Mouse (Mus musculus) liver, adult 2 months (tissue): ENCODE measurements around the gene Polr3h.

ENCODE experiments used
- CTCF ChIP-seq: fragments of 200-500 bp; IDR thresholded peaks from 2 replicates; pipeline ENCODE4 v1.5.1; 2011; ENCODE audit warnings: low read depth, low read length, control low read depth
- POLR2A ChIP-seq: fragments of 200-500 bp; IDR thresholded peaks from 2 replicates; pipeline ENCODE4 v1.6.1; 2011; ENCODE audit warnings: low read length, control low read depth; ENCODE audit not compliant: insufficient read depth; ENCODE audit errors: extremely low read depth

DNA sequence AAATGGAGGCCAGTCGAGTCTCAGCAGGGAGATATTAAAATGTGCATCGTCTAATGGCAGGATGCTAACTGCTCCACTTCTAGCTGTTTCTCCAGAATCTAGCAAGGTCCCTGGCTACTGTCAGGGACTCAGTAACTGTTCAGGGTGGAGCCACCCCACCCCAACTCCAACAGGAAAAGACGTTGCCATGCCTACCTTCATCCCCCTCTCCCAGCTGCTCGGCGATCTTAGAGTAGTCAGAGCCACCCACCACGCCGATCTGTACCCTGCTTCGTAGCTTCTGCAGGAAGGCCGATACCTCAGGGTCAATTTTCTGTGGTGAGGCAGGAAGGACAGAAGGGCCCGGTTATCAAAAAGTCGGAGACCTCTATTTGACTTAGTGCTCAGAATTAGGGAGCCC lies 31.6 kb upstream of the Polr3h start:
- no peak for TF ChIP-seq POLR2A
- no peak for TF ChIP-seq CTCF
